Mouse (Mus musculus): ENCODE measurements around the gene Slc48a1. TPM values are rescaled to one million over a fixed set of nuclear protein-coding genes. Genes with fewer than 3 reads are reported as not detected.

Slc48a1 gene
- polyA plus RNA-seq, 1 experiment from 2014 or later, result 24.3 TPM

DNA sequence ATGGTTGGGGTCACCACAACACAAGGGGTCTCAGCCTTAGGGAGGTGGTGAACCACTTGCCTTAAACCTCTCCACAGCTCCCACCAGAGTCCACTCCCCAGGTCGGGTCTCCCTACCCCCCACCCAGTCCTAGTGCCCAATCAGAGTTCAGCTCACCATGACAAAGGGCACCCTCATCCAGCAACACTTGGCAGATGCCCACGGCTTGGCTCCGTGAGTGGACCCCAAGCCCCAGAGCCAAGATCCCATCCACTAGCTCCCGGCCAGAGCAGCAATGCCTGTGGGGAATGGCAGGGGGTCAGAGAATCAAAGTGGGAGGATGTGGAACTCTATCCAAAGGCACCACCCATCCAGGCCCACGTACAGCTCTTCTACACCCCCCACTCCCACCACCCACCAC is 17.4 kb upstream of the Slc48a1 start:
- H3K4me2 ChIP-seq (replicated peaks; ENCODE audit: low read depth), result no peak overlapping the region

DNA sequence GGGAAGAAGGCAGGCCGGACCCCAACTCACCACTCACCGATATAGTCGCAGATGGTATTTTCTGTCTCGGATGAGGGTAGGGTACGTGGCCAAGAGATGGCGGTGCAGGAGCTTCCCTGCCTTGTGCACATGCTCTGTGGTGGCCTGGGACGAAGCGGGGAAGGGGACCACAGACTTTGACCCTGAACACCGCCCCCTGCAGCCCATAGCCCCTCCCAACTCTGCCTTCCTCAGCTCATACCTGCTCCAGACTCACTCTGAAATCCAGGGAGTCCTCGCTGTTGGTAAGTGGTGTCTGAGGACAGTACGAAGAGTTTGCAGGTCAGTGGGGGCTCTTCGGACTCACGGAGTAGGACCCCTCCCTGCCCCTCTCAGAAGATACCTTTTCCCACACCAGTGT is 16.9 kb upstream of the Slc48a1 start:
- Histone ChIP-seq H3K9me3 (ENCODE audit: control insufficient read depth) (no peaks in the 10 kb centered on the region), H3K9ac (ENCODE audit: low read depth, low read length) (no peak overlapping the region), H3K27me3 (replicated peaks; ENCODE audit: control insufficient read depth, insufficient read depth, low read length) (peaks cover 9% of the 10 kb centered on the region), H3K27ac (ENCODE audit: low read depth, low read length) (no peak overlapping the region), H3K4me3 (ENCODE audit: low read depth, low read length) (no peak overlapping the region), H3K4me1 (replicated peaks; ENCODE audit: control insufficient read depth, insufficient read depth, low read length) (no peaks in the 10 kb centered on the region), H3K36me3 (ENCODE audit: control insufficient read depth, insufficient read depth) (no peaks in the 10 kb centered on the region), H3K4me2 (replicated peaks; ENCODE audit: low read depth) (no peak overlapping the region)
- TF ChIP-seq CTCF (IDR thresholded peaks at IDR 0.05; ENCODE audit: low read depth), result peak; percentile 16; the same call in 1 of the 2 replicates
- no peak for ATAC-seq
- 35% methylated on average over 13 of the region's 13 CpGs for WGBS

More for the DNA sequence above, 17.4 kb upstream of the Slc48a1 start:
- no peaks in the 10 kb centered on the region for H3K4me1 ChIP-seq (replicated peaks; ENCODE audit: control insufficient read depth, insufficient read depth, low read length)
- WGBS, result 70% methylated on average over 5 of the region's 5 CpGs
- H3K9ac ChIP-seq (ENCODE audit: low read depth, low read length), result no peak overlapping the region
- 0 out of 2 replicates have a peak, but pooled peaks cover 7% of the 10 kb centered on the region for H3K27me3 ChIP-seq (replicated peaks; ENCODE audit: control insufficient read depth, insufficient read depth, low read length)
- no peak for ATAC-seq
- no peak overlapping the region for H3K27ac ChIP-seq (ENCODE audit: low read depth, low read length)
- H3K4me3 ChIP-seq (ENCODE audit: low read depth, low read length), result no peak overlapping the region
- no peaks in the 10 kb centered on the region for H3K36me3 ChIP-seq (ENCODE audit: control insufficient read depth, insufficient read depth)
- H3K9me3 ChIP-seq (ENCODE audit: control insufficient read depth), result no peaks in the 10 kb centered on the region
- TF ChIP-seq CTCF (IDR thresholded peaks at IDR 0.05; ENCODE audit: low read depth), result no peak

DNA sequence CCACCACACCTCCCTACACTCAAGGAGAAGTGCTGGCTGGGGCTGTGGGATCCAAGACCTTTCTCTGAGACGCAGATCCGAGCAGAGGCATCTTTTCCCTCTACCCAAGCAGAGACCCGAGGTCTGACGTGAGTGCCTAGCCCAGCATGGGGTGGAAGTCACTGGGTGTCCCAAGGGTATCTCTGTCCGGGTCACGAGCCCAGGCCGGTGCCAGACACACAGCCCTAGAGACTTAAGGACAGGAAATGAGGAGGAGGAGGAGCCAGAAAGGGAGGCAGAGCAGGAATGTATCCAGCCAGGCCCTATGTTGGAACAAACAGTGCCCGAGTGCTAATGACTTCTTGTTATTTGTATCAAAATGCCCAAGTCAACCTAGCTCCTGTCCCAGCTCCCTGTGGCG is 15.6 kb upstream of the Slc48a1 start:
- TF ChIP-seq CTCF (IDR thresholded peaks at IDR 0.05; ENCODE audit: low read depth), result no peak
- H3K36me3 ChIP-seq (ENCODE audit: control insufficient read depth, insufficient read depth), result no peaks in the 10 kb centered on the region
- no peak overlapping the region for H3K4me2 ChIP-seq (replicated peaks; ENCODE audit: low read depth)
- no peak for ATAC-seq
- no peak overlapping the region for H3K4me3 ChIP-seq (ENCODE audit: low read depth, low read length)
- H3K27me3 ChIP-seq (replicated peaks; ENCODE audit: control insufficient read depth, insufficient read depth, low read length), result peaks cover 22% of the 10 kb centered on the region
- no peak overlapping the region for H3K27ac ChIP-seq (ENCODE audit: low read depth, low read length)
- H3K9me3 ChIP-seq (ENCODE audit: control insufficient read depth), result no peaks in the 10 kb centered on the region
- no peaks in the 10 kb centered on the region for H3K4me1 ChIP-seq (replicated peaks; ENCODE audit: control insufficient read depth, insufficient read depth, low read length)
- 70% methylated on average over 9 of the region's 9 CpGs for WGBS
- H3K9ac ChIP-seq (ENCODE audit: low read depth, low read length), result no peak overlapping the region

DNA sequence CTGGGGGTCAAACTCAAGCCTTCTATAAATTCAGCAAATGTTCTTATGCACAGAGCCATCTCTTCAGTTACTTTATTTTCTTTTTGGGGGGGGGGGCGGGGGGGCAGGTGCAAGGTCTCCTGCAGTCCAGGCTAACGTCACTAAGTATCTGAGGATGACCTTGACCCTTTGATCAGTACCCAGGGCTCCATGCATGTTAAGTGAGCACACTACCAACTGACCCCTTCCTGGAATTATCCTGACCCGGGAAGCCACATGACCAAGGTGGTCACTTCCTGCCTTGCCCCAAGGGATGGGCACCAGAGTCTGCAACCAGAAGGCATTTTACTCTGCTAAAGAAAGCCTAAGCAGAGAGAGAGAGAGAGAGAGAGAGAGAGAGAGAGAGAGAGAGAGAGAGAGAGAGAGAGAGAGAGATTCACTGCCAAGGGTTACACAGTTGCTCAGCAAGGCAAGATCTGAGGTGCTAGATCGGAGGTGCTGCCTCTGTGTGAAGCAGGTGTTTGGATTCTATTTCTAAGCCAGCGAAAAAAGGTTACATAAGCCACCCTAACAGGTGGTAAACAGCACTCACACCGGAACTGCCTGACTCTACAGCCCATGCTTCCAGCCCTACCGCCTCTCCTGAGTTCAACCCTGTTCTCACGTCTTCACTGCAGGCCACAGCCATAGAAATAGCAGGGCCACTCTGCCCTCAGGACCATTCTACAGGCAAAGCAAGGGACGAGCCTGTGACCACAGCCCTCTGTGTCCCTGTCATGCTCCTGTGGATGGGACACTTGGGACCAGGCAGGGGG is 14.9 kb upstream of the Slc48a1 start:
- Histone ChIP-seq H3K4me3 (ENCODE audit: low read depth, low read length) (no peak overlapping the region), H3K27ac (ENCODE audit: low read depth, low read length) (no peak overlapping the region), H3K4me2 (replicated peaks; ENCODE audit: low read depth) (no peak overlapping the region), H3K4me1 (replicated peaks; ENCODE audit: control insufficient read depth, insufficient read depth, low read length) (no peaks in the 10 kb centered on the region; the same call in 1 of the 2 replicates), H3K9ac (ENCODE audit: low read depth, low read length) (no peak overlapping the region), H3K27me3 (replicated peaks; ENCODE audit: control insufficient read depth, insufficient read depth, low read length) (peaks cover 22% of the 10 kb centered on the region), H3K9me3 (ENCODE audit: control insufficient read depth) (no peaks in the 10 kb centered on the region), H3K36me3 (ENCODE audit: control insufficient read depth, insufficient read depth) (no peaks in the 10 kb centered on the region)
- no peak for TF ChIP-seq CTCF (IDR thresholded peaks at IDR 0.05; ENCODE audit: low read depth)
- WGBS, result 74% methylated on average over 9 of the region's 9 CpGs
- no peak for ATAC-seq

DNA sequence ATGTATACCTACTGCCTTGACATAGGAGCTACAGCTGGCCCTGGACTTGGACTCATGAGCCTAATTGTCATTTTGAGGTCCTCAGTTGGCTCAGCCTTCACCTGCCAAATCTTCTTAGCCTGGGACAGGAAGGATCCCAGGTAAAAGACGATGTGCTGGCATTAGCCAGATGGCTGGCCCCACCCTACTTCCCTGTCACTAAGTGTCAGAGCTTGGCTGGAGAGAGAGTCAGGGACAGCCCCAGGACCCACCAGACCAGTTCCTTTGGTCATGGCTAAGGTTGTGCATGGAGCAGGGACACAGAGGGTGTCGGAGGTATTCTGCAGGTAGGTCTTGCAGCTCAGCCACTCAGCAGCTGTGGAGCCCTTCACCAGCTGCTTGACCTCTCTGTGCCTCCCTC is 13.8 kb upstream of the Slc48a1 start:
- Histone ChIP-seq H3K9ac (ENCODE audit: low read depth, low read length) (no peak overlapping the region), H3K9me3 (ENCODE audit: control insufficient read depth) (no peaks in the 10 kb centered on the region), H3K27ac (ENCODE audit: low read depth, low read length) (no peak overlapping the region), H3K4me2 (replicated peaks; ENCODE audit: low read depth) (no peak overlapping the region), H3K27me3 (replicated peaks; ENCODE audit: control insufficient read depth, insufficient read depth, low read length) (peaks cover 31% of the 10 kb centered on the region), H3K36me3 (ENCODE audit: control insufficient read depth, insufficient read depth) (no peaks in the 10 kb centered on the region), H3K4me3 (ENCODE audit: low read depth, low read length) (no peak overlapping the region), H3K4me1 (replicated peaks; ENCODE audit: control insufficient read depth, insufficient read depth, low read length) (no peaks in the 10 kb centered on the region; the same call in 1 of the 2 replicates)
- TF ChIP-seq CTCF (IDR thresholded peaks at IDR 0.05; ENCODE audit: low read depth), result no peak
- ATAC-seq, result no peak
- WGBS, result 40% methylated on average over 2 of the region's 2 CpGs

DNA sequence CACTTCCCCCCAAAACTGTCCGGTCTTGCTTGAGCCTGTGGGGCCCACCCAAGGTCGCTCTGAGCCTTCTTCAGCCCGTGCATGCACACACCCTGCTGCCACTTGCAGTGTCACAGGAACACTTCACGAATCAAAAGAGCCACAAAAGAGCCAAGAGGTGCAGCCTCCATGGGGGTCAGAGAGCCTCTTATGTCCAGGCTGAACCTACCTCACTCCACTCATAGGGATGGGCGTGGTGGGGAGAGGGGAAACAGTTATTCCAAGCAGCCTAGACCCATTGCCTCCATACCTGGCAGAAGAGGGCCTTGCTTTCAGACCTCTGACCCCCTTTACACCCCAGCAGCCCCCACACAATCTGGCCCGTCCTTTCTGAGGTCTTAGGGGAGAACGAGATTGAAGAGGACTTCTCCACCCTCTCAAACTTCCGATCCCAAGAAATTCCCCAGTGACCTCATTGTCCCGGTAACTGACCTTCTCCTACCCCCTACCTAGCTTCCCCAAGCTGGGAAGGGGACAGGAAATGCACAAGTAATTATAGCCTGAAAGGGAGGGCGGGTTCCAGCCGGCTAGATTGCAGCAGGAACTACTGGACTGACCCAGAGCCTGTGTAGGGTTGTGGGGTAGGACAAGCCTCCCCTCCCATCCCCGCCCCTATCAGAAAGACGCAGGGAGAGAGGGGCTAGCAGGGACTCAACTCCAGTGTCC is 13.1 kb upstream of the Slc48a1 start:
- Histone ChIP-seq H3K4me1 (replicated peaks; ENCODE audit: control insufficient read depth, insufficient read depth, low read length) (no peaks in the 10 kb centered on the region; the same call in 1 of the 2 replicates), H3K4me3 (ENCODE audit: low read depth, low read length) (peak overlapping the region; percentile 12; the same call in 1 of the 2 replicates), H3K9me3 (ENCODE audit: control insufficient read depth) (no peaks in the 10 kb centered on the region), H3K4me2 (replicated peaks; ENCODE audit: low read depth) (peak overlapping the region; percentile 18; the same call in 1 of the 2 replicates), H3K36me3 (ENCODE audit: control insufficient read depth, insufficient read depth) (no peaks in the 10 kb centered on the region), H3K27ac (ENCODE audit: low read depth, low read length) (no peak overlapping the region), H3K27me3 (replicated peaks; ENCODE audit: control insufficient read depth, insufficient read depth, low read length) (peaks cover 32% of the 10 kb centered on the region), H3K9ac (ENCODE audit: low read depth, low read length) (no peak overlapping the region)
- WGBS, result 52% methylated on average over 13 of the region's 13 CpGs
- no peak for TF ChIP-seq CTCF (IDR thresholded peaks at IDR 0.05; ENCODE audit: low read depth)
- no peak for ATAC-seq

All from intestine, postnatal 0 days (tissue).